In the genomic region with DNA sequence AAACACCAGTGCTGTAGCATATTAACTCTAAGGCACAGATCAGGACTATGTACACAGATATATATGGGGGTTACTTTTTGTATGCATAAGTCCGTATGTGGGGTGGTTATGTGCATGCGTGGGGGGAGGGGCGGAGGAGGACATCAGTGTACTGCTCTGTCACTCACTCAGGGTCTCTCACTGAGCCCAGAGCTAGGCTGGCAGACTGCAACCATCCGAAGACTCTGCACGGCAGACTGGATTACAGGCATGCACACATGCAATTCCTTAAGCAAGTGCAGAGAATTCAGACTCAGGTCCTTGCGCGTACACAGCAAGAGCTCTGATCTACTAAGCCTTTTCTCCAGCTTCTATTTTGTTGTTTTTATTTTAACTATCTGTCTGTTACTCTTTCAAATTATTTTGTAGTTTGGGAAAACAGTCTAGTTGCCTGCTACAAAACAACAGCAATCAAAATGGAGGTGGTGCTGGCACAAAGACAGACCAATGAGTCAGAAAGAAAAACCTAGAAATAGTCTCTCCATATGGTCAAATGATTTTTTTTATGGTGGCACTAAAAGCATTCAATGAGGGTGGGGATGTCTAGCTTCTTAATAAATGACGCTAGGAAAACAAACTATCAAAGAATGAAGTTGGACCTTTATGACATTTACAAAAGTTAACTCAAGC, we compare ENCODE assay signal across 25 mouse cellular contexts. TPM values are rescaled to one million over a fixed set of nuclear protein-coding genes. Genes with fewer than 3 reads are reported as not detected.
DNase-seq lines count a peak whose midpoint lies in the region; ATAC-seq and TF ChIP-seq lines count a peak whose summit lies in the region.
"Had no signal": no experiment of that assay in that cellular context is flagged by ENCODE, and none has a peak within 500 bp of the region (broad histone marks: within the 10 kb centered on the region; RNA-seq: fewer than 3 reads in every experiment).

No protein-coding gene starts in this region.

- no peaks in the 10 kb centered on the region for H3K4me1 ChIP-seq in hindbrain, postnatal 0 days (ENCODE audit: insufficient read depth, low read length)
- no peaks in the 10 kb centered on the region for H3K4me1 ChIP-seq in hindbrain, embryonic 16.5 days (ENCODE audit: control insufficient read depth, insufficient read depth, low read depth, low read length)
- no peaks in the 10 kb centered on the region for H3K4me1 ChIP-seq in midbrain, embryonic 15.5 days
- H3K4me1 ChIP-seq: forebrain, embryonic 10.5 days; hindbrain, embryonic 12.5 days; limb, embryonic 10.5 days; liver, embryonic 15.5 days; lung, embryonic 15.5 days; midbrain, embryonic 12.5 days had no signal

- no peak overlapping the region for H3K9ac ChIP-seq in hindbrain, postnatal 0 days (replicated peaks; ENCODE audit: low read length)
- no peak overlapping the region for H3K9ac ChIP-seq in hindbrain, embryonic 16.5 days (ENCODE audit: low read depth, low read length)
- H3K9ac ChIP-seq in midbrain, embryonic 15.5 days = no peak overlapping the region
- H3K9ac ChIP-seq: hindbrain, embryonic 12.5 days; liver, embryonic 15.5 days; lung, embryonic 15.5 days; midbrain, embryonic 12.5 days had no signal

- WGBS in hindbrain, postnatal 0 days = 91% methylated on average over 8 of the region's 8 CpGs
- WGBS in hindbrain, embryonic 16.5 days = 91% methylated on average over 8 of the region's 8 CpGs
- WGBS in midbrain, embryonic 15.5 days = 91% methylated on average over 8 of the region's 8 CpGs

- no peak for DNase-seq in hindbrain, postnatal 0 days (ENCODE audit: low spot score)
- DNase-seq in layer of hippocampus, adult 2 months (ENCODE audit: low spot score in 2 of 2) = no peak
- no peak for DNase-seq in layer of hippocampus, postnatal 14 days (ENCODE audit: low spot score in 2 of 2)
- peak; percentile 40 for DNase-seq in cerebellum, adult 9-10 months
- DNase-seq in cerebellum, postnatal 36 days = peak; percentile 19 to 31
- DNase-seq: adrenal gland, adult 2 months; gastrocnemius, adult 2 months; kidney, adult 9 months; liver; right cerebral cortex, postnatal 14 days had no signal

- H3K4me3 ChIP-seq in hindbrain, postnatal 0 days (ENCODE audit: low read length) = no peak overlapping the region
- H3K4me3 ChIP-seq in hindbrain, embryonic 16.5 days (ENCODE audit: low read length) = no peak overlapping the region
- no peak overlapping the region for H3K4me3 ChIP-seq in layer of hippocampus, adult 2 months
- no peak overlapping the region for H3K4me3 ChIP-seq in midbrain, embryonic 15.5 days
- H3K4me3 ChIP-seq: forebrain, embryonic 10.5 days; gastrocnemius, adult 2 months; hindbrain, embryonic 12.5 days; left cerebral cortex, adult 2 months; limb, embryonic 10.5 days; liver, embryonic 15.5 days; lung, embryonic 15.5 days; midbrain, embryonic 12.5 days had no signal

- H3K27ac ChIP-seq in hindbrain, postnatal 0 days = no peak overlapping the region
- H3K27ac ChIP-seq in hindbrain, embryonic 16.5 days (ENCODE audit: low read depth, low read length) = no peak overlapping the region
- peak overlapping the region; percentile 43; the same call in 1 of the 2 replicates for H3K27ac ChIP-seq in layer of hippocampus, adult 2 months
- no peak overlapping the region for H3K27ac ChIP-seq in midbrain, embryonic 15.5 days
- H3K27ac ChIP-seq: forebrain, embryonic 10.5 days; gastrocnemius, adult 2 months; hindbrain, embryonic 12.5 days; left cerebral cortex, adult 2 months; limb, embryonic 10.5 days; liver, embryonic 15.5 days; lung, embryonic 15.5 days; midbrain, embryonic 12.5 days; stomach, postnatal 0 days had no signal

- no peaks in the 10 kb centered on the region for H3K9me3 ChIP-seq in hindbrain, postnatal 0 days (ENCODE audit: low read length)
- no peaks in the 10 kb centered on the region for H3K9me3 ChIP-seq in hindbrain, embryonic 16.5 days (ENCODE audit: control insufficient read depth, low read length)
- H3K9me3 ChIP-seq in midbrain, embryonic 15.5 days = no peaks in the 10 kb centered on the region
- H3K9me3 ChIP-seq: forebrain, embryonic 10.5 days; hindbrain, embryonic 12.5 days; limb, embryonic 10.5 days; liver, embryonic 15.5 days; lung, embryonic 15.5 days; midbrain, embryonic 12.5 days had no signal

- H3K4me2 ChIP-seq in hindbrain, postnatal 0 days (ENCODE audit: low read depth, low read length) = no peak overlapping the region
- no peak overlapping the region for H3K4me2 ChIP-seq in hindbrain, embryonic 16.5 days (ENCODE audit: low read length)
- no peak overlapping the region for H3K4me2 ChIP-seq in midbrain, embryonic 15.5 days
- H3K4me2 ChIP-seq: hindbrain, embryonic 12.5 days; liver, embryonic 15.5 days; lung, embryonic 15.5 days; midbrain, embryonic 12.5 days had no signal

- H3K36me3 ChIP-seq in hindbrain, postnatal 0 days (ENCODE audit: insufficient read depth, low read length) = peaks cover 16% of the 10 kb centered on the region
- H3K36me3 ChIP-seq in hindbrain, embryonic 16.5 days (ENCODE audit: control insufficient read depth, insufficient read depth, low read length) = peaks cover 3% of the 10 kb centered on the region; the same call in 1 of the 2 replicates
- no peaks in the 10 kb centered on the region for H3K36me3 ChIP-seq in midbrain, embryonic 15.5 days (replicated peaks)

- 0 out of 2 replicates have a peak, but pooled peaks have one; percentile 27 for ATAC-seq in hindbrain, postnatal 0 days
- no peak for ATAC-seq in hindbrain, embryonic 16.5 days
- ATAC-seq in midbrain, embryonic 15.5 days (replicated peaks) = no peak

- H3K27me3 ChIP-seq in hindbrain, postnatal 0 days (ENCODE audit: insufficient read depth, low read length) = no peaks in the 10 kb centered on the region
- H3K27me3 ChIP-seq in hindbrain, embryonic 16.5 days (replicated peaks; ENCODE audit: control insufficient read depth, insufficient read depth, low read length) = no peaks in the 10 kb centered on the region
- H3K27me3 ChIP-seq in midbrain, embryonic 15.5 days (replicated peaks) = no peaks in the 10 kb centered on the region
- H3K27me3 ChIP-seq: hindbrain, embryonic 12.5 days; liver, embryonic 15.5 days; lung, embryonic 15.5 days; midbrain, embryonic 12.5 days had no signal

- TF ChIP-seq CTCF in hindbrain, postnatal 0 days (IDR thresholded peaks at IDR 0.05; ENCODE audit: low read depth) = no peak
- no peak for TF ChIP-seq CTCF in layer of hippocampus, adult 2 months (conservative IDR thresholded peaks at IDR 0.05)

RNA-seq across cellular contexts. Expression of a gene that starts 21.0 kb away (rescaled TPM):
- total RNA-seq in hindbrain, postnatal 0 days (2014; rRNA removed) = 31.2 and 32.7 TPM in 2 replicates
- 6.9 and 7.1 TPM in 2 replicates for polyA plus RNA-seq in hindbrain, postnatal 0 days (2015; fragmentation: Nextera tagmentation; extraction: Ambion mirVana)
- 6.9 and 7.0 TPM in 2 replicates for polyA plus RNA-seq in hindbrain, embryonic 16.5 days (2015; fragmentation: Nextera tagmentation; extraction: Ambion mirVana)
- total RNA-seq in layer of hippocampus, adult 2 months (2021) = 10 to 100 TPM; 25.2 to 28.4 TPM
- 10 to 100 TPM; 26.0 to 29.2 TPM for total RNA-seq in layer of hippocampus, postnatal 14 days (2021)
- 9.1 and 10.1 TPM in 2 replicates for polyA plus RNA-seq in midbrain, embryonic 15.5 days (2015; fragmentation: Nextera tagmentation; extraction: Ambion mirVana)

RNA-seq across cellular contexts. Expression of a gene that starts 44.1 kb away (rescaled TPM):
- 4.2 and 7.0 TPM in 2 replicates for total RNA-seq in hindbrain, postnatal 0 days (2014; rRNA removed)
- 3.3 and 3.9 TPM in 2 replicates for polyA plus RNA-seq in hindbrain, postnatal 0 days (2015; fragmentation: Nextera tagmentation; extraction: Ambion mirVana)
- polyA plus RNA-seq in hindbrain, embryonic 16.5 days (2015; fragmentation: Nextera tagmentation; extraction: Ambion mirVana) = 3.2 and 4.4 TPM in 2 replicates
- 1 to 10 TPM; 3.1 to 3.5 TPM for total RNA-seq in layer of hippocampus, adult 2 months (2021)
- total RNA-seq in layer of hippocampus, postnatal 14 days (2021) = 1 to 10 TPM; 3.5 to 5.4 TPM
- 1.3 and 1.5 TPM in 2 replicates for polyA plus RNA-seq in midbrain, embryonic 15.5 days (2015; fragmentation: Nextera tagmentation; extraction: Ambion mirVana)
- total RNA-seq: adrenal gland, adult 2 months; gastrocnemius, adult 2 months; heart, adult 8-10 months; heart, postnatal 25 days; MEL; monocyte, adult 5-6 weeks had no signal
- polyA plus RNA-seq: adrenal gland, adult 2 months; intestine, embryonic 14.5 days; limb, embryonic 10.5 days; lung, embryonic 15.5 days; stomach, postnatal 0 days had no signal

Comparison
In these comparisons a context has a peak if more than half of its experiments do, and no peak if none do; other contexts are left out.
1. DNase-seq: peak in cerebellum, adult 9-10 months (single experiment) and cerebellum, postnatal 36 days (2 of 2); none in hindbrain, postnatal 0 days (single experiment), layer of hippocampus, adult 2 months (0 of 2) and layer of hippocampus, postnatal 14 days (0 of 2).